Mouse (Mus musculus): Measurements from ENCODE around the gene Npdc1. TPM values are rescaled to one million over a fixed set of nuclear protein-coding genes. Genes with fewer than 3 reads are reported as not detected.

Gene Npdc1
- polyA plus RNA-seq, 1 experiment from 2014 or later, result 493 TPM

DNA sequence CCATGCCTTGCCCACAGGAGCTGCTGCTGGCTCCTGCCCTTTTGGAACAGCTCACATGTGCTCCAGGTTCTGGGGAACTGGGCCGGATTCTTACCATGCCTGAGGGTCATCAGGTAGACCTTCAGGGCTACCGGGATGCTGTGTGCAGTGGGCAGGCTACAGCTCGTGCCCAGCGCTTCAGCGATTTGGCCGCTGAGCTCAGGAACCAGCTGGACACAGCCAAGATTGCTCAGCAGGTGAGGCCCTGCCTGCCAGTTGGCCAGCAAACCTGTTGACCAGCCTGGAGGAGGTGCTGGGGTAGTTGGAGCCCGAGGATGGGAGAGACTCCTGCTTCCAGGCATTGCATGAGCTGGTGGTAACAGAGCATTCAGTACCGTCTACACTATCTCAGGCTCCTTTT lies 35.1 kb downstream of the Npdc1 start:
- Histone ChIP-seq H3K9me3 (no peaks in the 10 kb centered on the region), H3K4me2 (no peak overlapping the region), H3K4me1 (replicated peaks) (peaks cover 31% of the 10 kb centered on the region), H3K27me3 (no peaks in the 10 kb centered on the region), H3K9ac (no peak overlapping the region), H3K4me3 (no peak overlapping the region), H3K27ac (replicated peaks) (no peak overlapping the region), H3K36me3 (peaks cover 46% of the 10 kb centered on the region)
- WGBS, result 87% methylated on average over 8 of the region's 8 CpGs
- no peak for ATAC-seq (ENCODE audit: low FRiP score, low read depth)

DNA sequence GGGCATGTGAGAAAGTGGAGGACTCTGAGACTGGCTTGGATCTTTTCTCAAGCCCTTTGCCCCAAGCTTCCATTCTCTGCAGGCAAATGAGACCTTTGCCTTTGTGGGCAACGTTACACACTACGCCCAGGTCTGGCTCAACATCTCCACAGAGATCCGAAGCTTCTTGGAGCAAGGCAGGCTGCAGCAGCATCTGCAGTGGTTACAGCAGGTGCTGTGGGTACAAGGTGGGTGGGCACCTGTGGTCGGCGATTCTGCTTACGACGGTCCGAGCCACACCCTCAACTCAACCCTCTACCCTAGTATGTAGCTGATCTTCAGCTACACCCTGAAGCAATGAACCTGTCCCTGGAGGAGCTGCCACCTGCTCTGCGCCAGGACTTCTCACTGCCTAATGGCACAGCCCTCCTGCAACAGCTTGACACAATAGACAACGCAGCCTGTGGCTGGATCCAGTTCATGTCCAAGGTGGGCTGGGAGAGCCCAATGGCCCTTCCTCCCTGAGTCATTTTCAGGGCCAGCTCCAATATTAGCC lies 37.2 kb downstream of the Npdc1 start:
- no peak overlapping the region for H3K9ac ChIP-seq
- H3K9me3 ChIP-seq, result no peaks in the 10 kb centered on the region
- WGBS, result 97% methylated on average over 10 of the region's 10 CpGs
- no peak overlapping the region for H3K4me2 ChIP-seq
- H3K4me1 ChIP-seq (replicated peaks), result peaks cover 10% of the 10 kb centered on the region
- no peak for ATAC-seq (ENCODE audit: low FRiP score, low read depth)
- H3K4me3 ChIP-seq, result no peak overlapping the region
- no peaks in the 10 kb centered on the region for H3K27me3 ChIP-seq
- H3K27ac ChIP-seq (replicated peaks), result no peak overlapping the region
- H3K36me3 ChIP-seq, result peaks cover 64% of the 10 kb centered on the region

DNA sequence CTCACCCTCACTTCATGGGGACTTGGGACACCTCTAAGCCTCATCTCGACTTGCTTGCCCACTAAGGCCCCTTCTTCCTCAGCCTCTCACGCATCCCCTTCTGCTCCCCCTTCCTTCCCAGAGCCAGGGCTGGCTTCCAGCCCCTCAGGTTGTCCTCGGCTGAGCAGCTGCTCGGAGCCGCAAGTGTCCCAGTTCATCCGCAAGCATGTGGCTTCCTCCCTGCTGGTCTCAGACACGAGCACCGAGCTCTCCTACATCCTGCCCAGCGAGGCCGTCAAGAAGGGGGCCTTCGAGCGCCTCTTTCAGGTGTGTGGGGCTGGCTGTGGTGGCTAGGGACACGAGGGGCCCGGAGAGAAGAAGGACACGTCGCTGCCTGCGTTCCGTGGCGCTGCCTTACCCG lies 41.9 kb downstream of the Npdc1 start:
- Histone ChIP-seq H3K36me3 (peaks cover 94% of the 10 kb centered on the region), H3K4me3 (no peak overlapping the region), H3K4me2 (no peak overlapping the region), H3K4me1 (replicated peaks) (no peaks in the 10 kb centered on the region), H3K27me3 (no peaks in the 10 kb centered on the region), H3K9me3 (no peaks in the 10 kb centered on the region), H3K27ac (replicated peaks) (no peak overlapping the region), H3K9ac (no peak overlapping the region)
- ATAC-seq (ENCODE audit: low FRiP score, low read depth), result no peak
- WGBS, result 85% methylated on average over 20 of the region's 20 CpGs

DNA sequence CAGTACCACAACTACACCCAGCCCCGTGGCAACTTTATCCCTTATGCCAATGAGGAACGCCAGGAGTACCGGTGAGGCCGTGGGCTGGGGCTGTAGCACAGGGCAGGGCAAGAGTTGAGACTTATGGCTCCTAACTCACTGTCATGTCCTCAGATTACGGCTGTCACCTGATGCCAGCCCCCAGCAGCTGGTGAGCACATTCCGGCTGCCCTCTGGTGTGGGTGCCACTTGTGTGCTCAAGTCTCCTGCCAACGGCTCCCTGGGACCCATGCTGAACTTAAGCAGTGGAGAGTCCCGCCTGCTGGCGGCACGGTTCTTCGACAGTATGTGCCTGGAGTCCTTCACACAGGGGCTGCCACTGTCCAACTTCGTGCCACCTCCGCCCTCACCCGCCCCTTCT lies 43.5 kb downstream of the Npdc1 start:
- no peaks in the 10 kb centered on the region for H3K9me3 ChIP-seq
- no peaks in the 10 kb centered on the region for H3K27me3 ChIP-seq
- H3K4me1 ChIP-seq (replicated peaks), result no peaks in the 10 kb centered on the region
- WGBS, result 93% methylated on average over 14 of the region's 14 CpGs
- no peak overlapping the region for H3K27ac ChIP-seq (replicated peaks)
- peaks cover 94% of the 10 kb centered on the region for H3K36me3 ChIP-seq
- no peak overlapping the region for H3K9ac ChIP-seq
- H3K4me2 ChIP-seq, result no peak overlapping the region
- no peak overlapping the region for H3K4me3 ChIP-seq
- ATAC-seq (ENCODE audit: low FRiP score, low read depth), result no peak

DNA sequence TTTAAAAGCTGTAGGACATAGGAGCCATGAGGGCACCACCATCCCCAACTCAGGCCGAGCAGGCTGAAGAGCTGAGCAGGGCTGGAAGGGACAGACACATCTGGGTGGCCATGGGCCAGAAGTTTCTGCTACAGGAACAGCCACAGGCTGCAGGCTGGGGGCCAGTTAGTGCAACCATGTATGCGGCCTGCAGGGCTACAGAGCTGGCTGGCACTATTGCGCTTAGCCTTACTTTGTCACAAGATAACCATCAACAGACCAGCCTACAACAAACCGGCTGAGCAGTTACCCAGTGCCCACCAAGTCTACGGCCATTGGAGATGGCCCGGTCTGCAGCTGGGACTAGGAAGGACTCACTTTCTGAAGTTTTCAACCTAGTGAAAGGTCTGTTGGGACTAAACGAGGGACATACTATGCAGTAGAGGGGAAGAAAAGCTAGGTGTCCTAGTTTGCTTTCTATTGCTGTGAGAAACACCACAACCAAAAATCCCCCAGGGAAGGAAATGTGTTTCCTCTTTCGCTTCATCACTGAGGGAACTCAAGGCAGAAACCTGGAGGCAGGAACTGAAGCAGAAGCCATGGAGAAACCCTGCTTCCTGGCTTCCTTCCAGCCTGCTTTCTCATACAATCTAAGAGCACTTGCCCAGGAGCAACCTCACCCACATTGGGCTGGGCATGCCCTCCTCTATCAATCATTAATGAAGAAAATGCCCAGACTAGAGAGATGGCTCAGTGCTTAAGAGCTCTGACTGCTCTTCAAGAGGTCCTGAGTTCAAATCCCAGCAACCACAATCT lies 51.9 kb downstream of the Npdc1 start:
- Histone ChIP-seq H3K36me3 (peaks cover 34% of the 10 kb centered on the region), H3K27ac (replicated peaks) (no peak overlapping the region), H3K4me2 (no peak overlapping the region), H3K27me3 (no peaks in the 10 kb centered on the region), H3K9me3 (no peaks in the 10 kb centered on the region), H3K9ac (no peak overlapping the region), H3K4me3 (no peak overlapping the region), H3K4me1 (replicated peaks) (no peaks in the 10 kb centered on the region)
- no peak for ATAC-seq (ENCODE audit: low FRiP score, low read depth)
- WGBS, result 91% methylated on average over 8 of the region's 8 CpGs

DNA sequence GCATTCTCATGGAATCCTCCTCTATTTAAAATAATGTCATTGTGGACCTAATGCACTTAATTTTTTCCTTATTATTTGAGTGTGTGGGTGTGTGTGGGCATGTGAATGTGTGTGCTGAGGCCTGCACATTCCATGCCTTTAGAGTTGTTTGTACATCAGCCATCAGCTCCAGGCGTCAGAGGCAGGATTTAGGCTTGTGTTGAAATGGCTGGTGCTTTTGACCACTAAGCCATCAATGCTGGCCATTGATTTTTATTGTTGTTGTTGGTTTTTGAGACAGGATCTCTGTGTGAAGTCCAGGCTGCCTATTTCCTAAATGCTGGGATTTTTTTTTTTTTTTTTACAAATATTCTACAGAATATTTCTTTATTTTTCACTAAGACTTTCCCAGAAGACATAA lies 53.8 kb downstream of the Npdc1 start:
- no peak for ATAC-seq (ENCODE audit: low FRiP score, low read depth)
- Histone ChIP-seq H3K27me3 (no peaks in the 10 kb centered on the region), H3K4me2 (no peak overlapping the region), H3K9me3 (no peaks in the 10 kb centered on the region), H3K4me1 (replicated peaks) (no peaks in the 10 kb centered on the region), H3K36me3 (peaks cover 16% of the 10 kb centered on the region), H3K9ac (no peak overlapping the region), H3K27ac (replicated peaks) (no peak overlapping the region), H3K4me3 (no peak overlapping the region)
- WGBS, result 44% methylated on average over 1 of the region's 1 CpGs

DNA sequence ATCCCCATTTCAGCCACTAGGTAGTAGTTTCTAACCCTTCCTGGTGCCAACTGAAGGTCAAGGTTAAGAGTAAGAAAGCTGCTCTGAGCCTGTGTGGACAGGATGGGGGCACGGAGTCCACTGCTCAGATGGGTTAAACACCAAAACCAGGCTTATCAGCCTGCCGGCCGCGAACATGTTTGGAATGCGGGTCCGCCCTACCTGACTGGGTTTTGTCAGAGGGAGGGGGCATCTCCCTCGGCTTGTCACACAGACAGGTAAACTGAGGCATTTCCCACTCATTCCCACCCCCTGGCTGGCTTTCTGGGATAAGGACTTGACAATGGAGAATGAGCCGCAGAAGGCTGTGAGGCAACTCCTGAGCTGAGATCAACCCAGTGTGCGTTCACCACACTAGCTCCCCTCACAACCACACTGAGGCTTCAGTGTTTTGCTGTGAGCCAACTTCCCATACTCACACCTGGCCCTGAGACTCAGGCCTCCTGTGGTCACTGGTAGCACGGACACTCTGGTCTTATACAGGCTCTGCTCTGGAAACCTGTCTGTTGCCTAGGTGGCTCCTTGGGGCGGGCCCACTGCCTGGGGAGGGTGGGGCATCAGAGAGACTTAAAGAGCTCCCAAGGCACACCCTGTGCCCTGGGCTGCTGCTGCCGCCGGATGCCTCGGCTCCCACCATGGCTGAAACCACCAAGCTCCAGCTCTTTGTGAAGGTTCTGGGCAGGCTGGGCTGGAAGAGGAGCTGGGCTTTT lies 57.2 kb downstream of the Npdc1 start, which contains the start of gene Clic3:
Gene Clic3, plus strand, starts transcription at position 634 of the 749 bp plus-strand sequence.
- Histone ChIP-seq H3K27me3 (no peaks in the 10 kb centered on the region), H3K36me3 (peaks cover 7% of the 10 kb centered on the region; the same call in 1 of the 2 replicates), H3K4me2 (no peak within 1 kb of the TSS), H3K9ac (no peak within 1 kb of the TSS), H3K4me3 (no peak within 1 kb of the TSS), H3K27ac (replicated peaks) (no peak within 1 kb of the TSS), H3K4me1 (replicated peaks) (peaks cover 20% of the 10 kb centered on the region), H3K9me3 (no peaks in the 10 kb centered on the region)
- WGBS, result 67% methylated on average over 14 of the region's 14 CpGs
- no peak for ATAC-seq (ENCODE audit: low FRiP score, low read depth)

DNA sequence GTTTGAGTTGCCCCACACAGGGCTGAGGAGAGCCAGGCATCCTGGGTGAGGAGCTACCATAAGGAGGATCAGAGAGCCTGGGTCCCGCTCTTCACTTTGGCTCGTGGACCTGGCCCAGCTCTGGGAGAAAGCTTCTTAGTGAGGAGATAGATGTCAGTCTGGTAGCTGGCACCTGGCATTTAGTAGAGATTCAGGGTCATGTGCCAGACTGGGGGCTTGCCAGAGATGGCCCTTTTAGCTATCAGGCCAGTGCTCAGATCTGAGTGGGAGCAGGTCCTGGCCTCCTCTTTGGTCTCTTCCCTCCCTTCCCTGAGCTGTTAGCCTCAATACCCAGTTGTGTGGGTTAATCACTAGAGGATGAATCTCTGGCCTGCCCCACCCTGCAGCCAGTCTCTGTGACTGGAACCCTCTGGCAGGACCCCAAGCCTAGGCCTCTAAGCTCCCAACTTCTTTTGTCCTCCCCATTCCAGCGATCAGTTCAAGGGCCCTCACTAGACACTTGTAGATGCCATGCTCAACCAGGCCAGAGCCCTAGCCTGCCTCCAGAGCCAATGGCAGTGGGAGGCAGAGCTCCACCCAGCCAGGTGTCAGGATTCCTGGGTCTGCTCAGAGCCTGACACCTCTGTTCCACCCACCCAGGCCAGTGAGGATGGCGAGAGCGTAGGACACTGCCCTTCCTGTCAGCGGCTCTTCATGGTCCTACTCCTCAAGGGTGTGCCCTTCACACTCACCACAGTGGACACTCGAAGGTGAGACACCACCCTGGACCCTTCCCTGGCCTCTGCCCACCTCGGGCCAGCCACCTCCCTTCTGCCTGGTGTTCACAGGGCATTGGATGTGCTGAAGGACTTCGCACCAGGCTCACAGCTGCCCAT lies 58.1 kb downstream of the Npdc1 start:
- no peak overlapping the region for H3K4me3 ChIP-seq
- H3K4me1 ChIP-seq (replicated peaks), result peaks cover 25% of the 10 kb centered on the region
- H3K9ac ChIP-seq, result no peak overlapping the region
- no peak overlapping the region for H3K4me2 ChIP-seq
- no peaks in the 10 kb centered on the region for H3K27me3 ChIP-seq
- H3K9me3 ChIP-seq, result no peaks in the 10 kb centered on the region
- ATAC-seq (ENCODE audit: low FRiP score, low read depth), result no peak
- peaks cover 7% of the 10 kb centered on the region; the same call in 1 of the 2 replicates for H3K36me3 ChIP-seq
- WGBS, result 95% methylated on average over 9 of the region's 9 CpGs
- no peak overlapping the region for H3K27ac ChIP-seq (replicated peaks)

DNA sequence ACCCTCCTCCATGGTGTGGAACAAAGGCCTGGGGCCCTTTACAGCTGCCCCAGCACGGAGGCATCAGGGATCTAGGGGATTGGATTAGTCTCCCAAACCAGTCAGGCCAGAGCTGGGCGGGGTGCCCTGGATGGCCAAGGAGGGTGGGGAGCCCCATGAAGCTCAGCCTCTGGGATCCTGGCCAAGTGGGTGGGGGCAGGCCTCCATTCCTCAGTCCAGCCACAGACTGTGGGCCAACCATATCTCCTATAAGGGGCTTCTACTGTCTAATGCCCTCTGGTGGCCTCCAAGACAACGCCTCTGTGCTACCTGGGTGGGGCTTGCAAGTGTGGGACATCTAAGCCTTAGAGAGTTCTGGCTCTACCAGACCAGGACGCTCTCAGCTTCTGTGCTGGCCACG lies 59.8 kb downstream of the Npdc1 start:
- H3K9me3 ChIP-seq, result no peaks in the 10 kb centered on the region
- H3K27ac ChIP-seq (replicated peaks), result no peak overlapping the region
- no peak overlapping the region for H3K9ac ChIP-seq
- no peak overlapping the region for H3K4me3 ChIP-seq
- H3K4me1 ChIP-seq (replicated peaks), result peaks cover 25% of the 10 kb centered on the region
- ATAC-seq (ENCODE audit: low FRiP score, low read depth), result no peak
- WGBS, result 74% methylated on average over 5 of the region's 5 CpGs
- no peaks in the 10 kb centered on the region for H3K27me3 ChIP-seq
- H3K36me3 ChIP-seq, result peaks cover 7% of the 10 kb centered on the region; the same call in 1 of the 2 replicates
- H3K4me2 ChIP-seq, result no peak overlapping the region
